Mouse (Mus musculus) intestine, embryonic 16.5 days (tissue): ENCODE measurements around the gene Trdn. TPM values are rescaled to one million over a fixed set of nuclear protein-coding genes. Genes with fewer than 3 reads are reported as not detected.

Experiments
- ATAC-seq: fragments of 200-750 bp; cut with Nextera tagmentation; 2 replicates; pipeline ENCODE4 v1.8.0; 2017; ENCODE audit warnings: moderate TSS enrichment, moderate library complexity
- H3K27ac ChIP-seq: fragments of 300-500 bp; sonication (generic); 2 replicates; pipeline ENCODE4 v1.5.1; 2014; ENCODE audit warnings: mild to moderate bottlenecking, low read length
- H3K27me3 ChIP-seq: fragments of 300-500 bp; sonication (generic); replicated peaks from 2 replicates; pipeline ENCODE4 v1.6.1; 2014; ENCODE audit warnings: low read length, control low read depth, mixed read lengths; ENCODE audit not compliant: control insufficient read depth, insufficient read depth
- H3K36me3 ChIP-seq: fragments of 300-500 bp; sonication (generic); 2 replicates; pipeline ENCODE4 v1.6.1; 2014; ENCODE audit warnings: low read length, control low read depth; ENCODE audit not compliant: control insufficient read depth, insufficient read depth
- H3K4me1 ChIP-seq: fragments of 300-500 bp; sonication (generic); 2 replicates; pipeline ENCODE4 v1.6.1; 2014; ENCODE audit warnings: low read length, control low read depth, mixed read lengths; ENCODE audit not compliant: control insufficient read depth, insufficient read depth
- H3K4me2 ChIP-seq: fragments of 300-500 bp; sonication (generic); 2 replicates; pipeline ENCODE4 v1.6.1; 2014; ENCODE audit warnings: low read depth, low read length, control low read depth
- H3K4me3 ChIP-seq: fragments of 300-500 bp; sonication (generic); 2 replicates; pipeline ENCODE4 v1.5.1; 2014; ENCODE audit warnings: mild to moderate bottlenecking, low read length
- H3K9ac ChIP-seq: fragments of 300-500 bp; sonication (generic); 2 replicates; pipeline ENCODE4 v1.6.1; 2014; ENCODE audit warnings: low read depth, low read length
- H3K9me3 ChIP-seq: fragments of 300-500 bp; sonication (generic); 2 replicates; pipeline ENCODE4 v1.6.1; 2016; ENCODE audit warnings: low read length, control low read depth; ENCODE audit not compliant: control insufficient read depth
- WGBS: fragments of 180-500 bp; shearing (Covaris S2); extraction: QIAGEN DNeasy Blood & Tissue Kit; methylation state at CpG from one replicate; pipeline ENCODE4 v1.1.7; 2014; 5-methylcytosine and 5-hydroxymethylcytosine counted together
- polyA plus RNA-seq: library from polyadenylated mRNA; unstranded; fragments of >200 nt; fragmentation: Nextera tagmentation; extraction: Ambion mirVana; gene quantifications from 2 replicates; pipeline ENCODE4 v1.2.1, GENCODE M21; 2015

Trdn gene
- polyA plus RNA-seq, 1 experiment from 2014 or later, result not detected

GRCm38 (mm10) chr10:33304982-33305381 lies 224.6 kb downstream of the Trdn start:
- 26% methylated on average over 2 of the region's 2 CpGs for WGBS
- no peak for ATAC-seq

GRCm38 (mm10) chr10:33353026-33353425 lies 272.7 kb downstream of the Trdn start:
- no peak overlapping the region for H3K4me2 ChIP-seq
- ATAC-seq, result no peak
- H3K4me1 ChIP-seq, result no peaks in the 10 kb centered on the region
- H3K4me3 ChIP-seq, result no peak overlapping the region
- H3K27ac ChIP-seq, result no peak overlapping the region
- no peaks in the 10 kb centered on the region for H3K27me3 ChIP-seq
- H3K9me3 ChIP-seq, result no peaks in the 10 kb centered on the region
- no peak overlapping the region for H3K9ac ChIP-seq
- WGBS, result 88% methylated on average over 1 of the region's 1 CpGs
- no peaks in the 10 kb centered on the region for H3K36me3 ChIP-seq

More at GRCm38 (mm10) chr10:33304982-33305381, 224.6 kb downstream of the Trdn start:
- no peaks in the 10 kb centered on the region for H3K27me3 ChIP-seq
- no peaks in the 10 kb centered on the region for H3K4me1 ChIP-seq
- no peak overlapping the region for H3K27ac ChIP-seq
- H3K4me3 ChIP-seq, result no peak overlapping the region
- no peak overlapping the region for H3K4me2 ChIP-seq
- H3K9me3 ChIP-seq, result no peaks in the 10 kb centered on the region
- H3K36me3 ChIP-seq, result no peaks in the 10 kb centered on the region
- H3K9ac ChIP-seq, result no peak overlapping the region

- Histone ChIP-seq H3K9me3 (no peaks in the 10 kb centered on the region), H3K27me3 (no peaks in the 10 kb centered on the region), H3K4me1 (no peaks in the 10 kb centered on the region), H3K9ac (no peak overlapping the region), H3K27ac (no peak overlapping the region), H3K4me3 (no peak overlapping the region), H3K4me2 (no peak overlapping the region), H3K36me3 (no peaks in the 10 kb centered on the region)
- no peak for ATAC-seq
These were observed 286.2 kb downstream of the Trdn start for GRCm38 (mm10) chr10:33366521-33366920.

DNA sequence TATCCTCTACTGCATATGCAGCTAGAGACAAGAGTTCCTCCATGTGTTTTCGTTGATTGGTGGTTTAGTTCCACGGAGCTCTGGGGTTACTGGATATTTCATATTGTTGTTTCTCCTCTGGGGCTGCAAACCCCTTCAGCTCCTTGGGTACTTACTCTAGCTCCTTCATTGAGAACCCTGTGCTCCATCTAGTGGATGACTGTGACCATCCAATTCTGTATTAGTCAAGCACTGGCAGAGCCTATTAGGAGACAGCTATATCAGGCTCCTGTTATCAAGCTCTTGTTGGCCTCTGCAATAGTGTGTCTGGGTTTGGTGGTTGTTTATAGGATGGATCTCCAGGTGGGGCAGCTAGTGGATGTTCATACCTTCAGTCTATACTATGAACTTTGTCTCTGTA lies 290.2 kb downstream of the Trdn start:
- no peaks in the 10 kb centered on the region for H3K9me3 ChIP-seq
- H3K27ac ChIP-seq, result no peak overlapping the region
- no peak overlapping the region for H3K9ac ChIP-seq
- no peaks in the 10 kb centered on the region for H3K4me1 ChIP-seq
- WGBS, result 82% methylated on average over 2 of the region's 2 CpGs
- no peak for ATAC-seq
- no peaks in the 10 kb centered on the region for H3K27me3 ChIP-seq
- no peak overlapping the region for H3K4me2 ChIP-seq
- no peak overlapping the region for H3K4me3 ChIP-seq
- H3K36me3 ChIP-seq, result no peaks in the 10 kb centered on the region

DNA sequence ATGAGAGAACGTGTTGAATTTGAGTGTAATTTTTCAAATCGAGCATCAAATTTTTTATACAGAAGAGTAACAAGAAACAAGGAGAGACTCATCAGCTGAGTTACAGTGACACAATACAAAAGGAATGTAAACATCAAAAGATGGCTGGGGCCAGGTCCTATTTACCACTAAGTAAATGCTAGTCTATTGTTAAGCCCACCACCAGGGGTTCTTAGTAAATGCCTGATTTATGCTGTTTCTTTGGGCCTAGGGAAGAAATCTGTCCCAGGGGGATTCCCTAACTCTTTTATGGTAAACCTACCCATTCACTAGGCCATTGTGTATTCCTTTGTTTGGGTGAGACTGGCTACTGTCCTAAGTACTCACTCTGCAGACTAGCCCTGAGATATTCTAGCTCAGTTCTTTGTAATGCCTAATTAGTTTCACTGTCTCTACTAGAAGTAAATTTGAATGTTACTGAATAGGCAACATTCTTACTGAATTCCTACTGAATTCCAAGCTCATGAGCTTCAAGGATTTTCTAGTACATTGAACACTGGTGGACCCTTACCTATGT lies 295.2 kb downstream of the Trdn start:
- 82% methylated on average over 2 of the region's 2 CpGs for WGBS
- no peak for ATAC-seq
- H3K36me3 ChIP-seq, result no peaks in the 10 kb centered on the region
- H3K27ac ChIP-seq, result no peak overlapping the region
- no peak overlapping the region for H3K9ac ChIP-seq
- no peak overlapping the region for H3K4me3 ChIP-seq
- H3K4me2 ChIP-seq, result no peak overlapping the region
- no peaks in the 10 kb centered on the region for H3K9me3 ChIP-seq
- no peaks in the 10 kb centered on the region for H3K27me3 ChIP-seq
- H3K4me1 ChIP-seq, result no peaks in the 10 kb centered on the region

Other genes with a start within 250 kb of the Trdn start
- 0.28 and 0.61 TPM in 2 replicates for gene Nkain2, start 190.1 kb upstream of the Trdn start, polyA plus RNA-seq